Mouse (Mus musculus): ENCODE measurements around the gene Foxa2.

Gene Foxa2

GRCm38 (mm10) chr2:148046799-148047165, at the start of gene Foxa2:
Foxa2 (minus strand) TSS chr2:148046969.
- DNase-seq (ENCODE audit: low spot score) = no peak

GRCm38 (mm10) chr2:148092089-148092488, 45.3 kb upstream of the Foxa2 start:
- DNase-seq (ENCODE audit: low spot score) = no peak

GRCm38 (mm10) chr2:148091657-148092056, 44.9 kb upstream of the Foxa2 start:
- no peak for DNase-seq (ENCODE audit: low spot score)

GRCm38 (mm10) chr2:148090071-148090470, 43.3 kb upstream of the Foxa2 start:
- no peak for DNase-seq (ENCODE audit: low spot score)

- no peak for DNase-seq (ENCODE audit: low spot score)
Measured at GRCm38 (mm10) chr2:148085529-148085928, 38.8 kb upstream of the Foxa2 start.

GRCm38 (mm10) chr2:148085126-148085525, 38.4 kb upstream of the Foxa2 start:
- no peak for DNase-seq (ENCODE audit: low spot score)

- DNase-seq (ENCODE audit: low spot score) = peak; percentile 52
Measured at GRCm38 (mm10) chr2:148082283-148082682, 35.5 kb upstream of the Foxa2 start.

- DNase-seq (ENCODE audit: low spot score) = no peak
Measured at GRCm38 (mm10) chr2:148060705-148061104, 13.9 kb upstream of the Foxa2 start.

- no peak for DNase-seq (ENCODE audit: low spot score)
Measured at GRCm38 (mm10) chr2:148053411-148053810, 6.6 kb upstream of the Foxa2 start.

GRCm38 (mm10) chr2:148048484-148049129, 1.8 kb upstream of the Foxa2 start:
- DNase-seq (ENCODE audit: low spot score) = no peak

- DNase-seq (ENCODE audit: low spot score) = no peak
Measured at GRCm38 (mm10) chr2:148047611-148048010, 842 bp upstream of the Foxa2 start.

GRCm38 (mm10) chr2:148045937-148046798, 601 bp downstream of the Foxa2 start:
- no peak for DNase-seq (ENCODE audit: low spot score)

- DNase-seq (ENCODE audit: low spot score) = no peak
Measured at GRCm38 (mm10) chr2:148045543-148045936, 1.2 kb downstream of the Foxa2 start.

- DNase-seq (ENCODE audit: low spot score) = no peak
Measured at GRCm38 (mm10) chr2:148044877-148045539, 1.8 kb downstream of the Foxa2 start.

- DNase-seq (ENCODE audit: low spot score) = no peak
Measured at GRCm38 (mm10) chr2:148043976-148044876, 2.5 kb downstream of the Foxa2 start.

- DNase-seq (ENCODE audit: low spot score) = no peak
Measured at GRCm38 (mm10) chr2:148043271-148043975, 3.3 kb downstream of the Foxa2 start.

GRCm38 (mm10) chr2:148042126-148042640, 4.6 kb downstream of the Foxa2 start:
- no peak for DNase-seq (ENCODE audit: low spot score)

- no peak for DNase-seq (ENCODE audit: low spot score)
Measured at GRCm38 (mm10) chr2:148041381-148041780, 5.4 kb downstream of the Foxa2 start.

GRCm38 (mm10) chr2:148040236-148041121, 6.3 kb downstream of the Foxa2 start:
- no peak for DNase-seq (ENCODE audit: low spot score)
